Mouse (Mus musculus) mouse trophoblast stem cell (cell line): Measurements from ENCODE around the gene Fam170b.

ENCODE experiments used
- in situ Hi-C, 2 experiments: fragments of 300-500 bp; cut with MseI, MboI; formaldehyde crosslinking; loops; 2 replicates in 1 of 2; 3 replicates in 1 of 2; pipeline ENCODE4 v1.15.1; 2025

Fam170b gene

GRCm38 (mm10) chr14:32827994-32828650 lies 5.6 kb upstream of the Fam170b start:
- in situ Hi-C loops = no loop called here

- in situ Hi-C loops = no loop called here
Observed at GRCm38 (mm10) chr14:32835181-32835580, 1.4 kb downstream of the Fam170b start.

DNA sequence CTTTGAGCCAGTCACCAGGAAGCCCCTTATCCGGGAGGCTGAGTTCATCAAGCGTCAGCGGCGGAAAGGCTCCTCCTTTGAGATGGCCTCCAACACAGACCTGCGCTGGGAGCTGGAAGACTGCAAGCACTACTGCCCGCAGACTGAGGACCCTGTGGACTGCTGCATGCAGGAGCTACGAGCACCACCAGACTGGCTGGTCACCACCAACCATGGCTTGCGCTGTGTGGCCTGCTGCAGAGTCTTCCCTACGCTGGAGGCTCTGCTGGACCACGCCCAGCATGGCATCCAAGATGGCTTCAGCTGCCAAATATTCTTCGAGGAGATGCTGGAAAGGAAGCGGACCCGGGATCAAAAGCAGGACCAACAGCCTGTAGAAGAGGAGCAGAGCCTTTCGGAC lies 1.8 kb downstream of the Fam170b start:
- in situ Hi-C loops = no loop called here

DNA sequence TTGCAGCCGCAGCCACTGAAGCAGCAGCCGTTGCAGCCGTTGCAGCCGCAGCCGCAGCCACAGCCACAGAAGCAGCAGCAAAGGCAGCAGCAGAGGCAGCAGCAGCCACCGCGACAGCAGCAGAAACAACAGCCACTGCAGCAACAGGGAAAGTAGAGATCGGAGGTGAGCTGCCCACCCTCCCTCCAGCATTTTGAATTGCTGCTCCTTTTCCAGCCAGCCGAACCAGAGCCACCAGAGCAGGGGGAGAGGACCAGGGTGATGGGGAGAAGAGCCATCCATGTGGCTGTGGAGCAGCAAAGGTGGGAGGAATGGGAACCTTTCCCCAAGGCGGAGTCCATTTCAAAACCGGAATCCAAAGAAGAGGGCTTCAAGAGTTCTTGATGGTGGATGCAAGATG lies 2.4 kb downstream of the Fam170b start:
- in situ Hi-C loops = no loop called here

- in situ Hi-C loops = no loop called here
Observed at GRCm38 (mm10) chr14:32842052-32842451, 8.3 kb downstream of the Fam170b start.

DNA sequence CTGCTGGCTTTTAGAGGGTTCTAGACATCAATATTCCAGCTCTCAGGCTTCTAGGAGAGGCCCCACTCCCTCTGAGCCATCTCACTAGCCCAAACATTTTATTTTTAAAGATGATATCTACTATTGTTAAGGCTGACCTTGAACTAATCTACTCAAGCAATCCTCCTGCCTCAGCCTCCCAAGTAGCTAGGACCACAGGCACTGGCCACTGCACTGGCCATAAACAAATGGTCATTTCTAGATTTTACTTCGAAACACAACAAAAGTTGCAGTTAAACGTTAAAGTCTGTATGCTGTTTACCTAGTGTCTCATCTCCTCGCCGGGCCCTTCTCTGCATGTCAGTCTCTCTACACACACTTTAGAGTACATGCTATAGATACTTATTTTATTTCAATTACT lies 20.3 kb downstream of the Fam170b start:
- in situ Hi-C loops = no loop called here

- in situ Hi-C loops = no loop called here
Observed at GRCm38 (mm10) chr14:32856246-32856645, 22.5 kb downstream of the Fam170b start.

DNA sequence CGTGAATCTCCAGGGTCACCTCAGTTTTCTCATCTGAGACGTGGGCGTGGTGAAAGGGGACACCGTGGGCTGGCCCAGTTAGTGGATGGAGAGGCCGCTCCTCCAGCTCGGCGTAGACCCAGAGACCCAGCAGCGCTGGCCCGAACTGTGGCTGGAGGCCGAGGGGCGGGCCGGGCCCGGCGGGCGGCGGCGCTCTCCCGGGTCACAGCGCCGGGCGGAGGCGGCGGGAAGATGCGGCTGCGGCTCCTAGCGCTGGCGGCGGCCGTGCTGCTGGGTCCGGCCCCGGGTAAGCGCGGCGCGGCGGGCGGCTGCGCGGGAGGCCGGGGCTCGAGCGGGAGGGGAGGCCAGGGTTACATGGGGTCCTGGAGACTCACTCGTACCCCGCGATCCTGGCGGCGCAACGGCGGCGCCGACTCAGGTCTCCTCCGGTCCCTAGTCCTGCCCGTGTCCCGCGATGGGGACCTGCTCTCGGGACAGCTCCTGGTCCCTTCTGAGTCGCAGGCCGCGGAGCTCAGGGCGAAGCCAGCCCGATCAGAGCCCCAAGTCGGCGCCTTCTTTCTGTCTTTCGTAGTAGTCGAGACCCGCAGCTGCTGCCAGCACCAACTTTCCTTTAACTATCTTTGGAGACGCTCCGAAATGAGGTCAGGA lies 23.0 kb downstream of the Fam170b start, which contains the start of gene Vstm4:
TSS of gene Vstm4 (plus strand) at position 76 of the 648 bp plus-strand sequence.
- in situ Hi-C loops = no loop called here

DNA sequence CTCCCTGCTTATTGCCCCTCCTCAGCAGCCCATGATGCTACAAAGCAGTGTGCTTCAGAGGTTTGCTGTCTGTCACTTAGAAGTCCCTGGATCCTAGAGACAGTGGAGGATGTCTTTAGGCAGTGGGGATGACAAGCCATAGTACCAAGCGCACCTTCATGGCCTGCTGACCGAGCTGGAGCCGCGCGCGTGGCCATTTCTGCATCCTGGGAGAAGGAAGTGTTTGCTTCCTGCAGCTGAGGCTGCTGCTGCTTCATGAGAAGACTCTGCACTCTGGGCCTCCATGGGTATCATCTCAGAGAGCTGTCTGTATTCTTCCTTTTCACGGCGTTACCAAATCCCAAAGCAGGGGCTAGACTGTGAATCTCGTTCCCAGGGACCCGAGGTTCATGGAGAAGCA lies 24.6 kb downstream of the Fam170b start:
- in situ Hi-C loops = no loop called here

- in situ Hi-C loops = no loop called here
Observed at GRCm38 (mm10) chr14:32858941-32859510, 25.3 kb downstream of the Fam170b start.

- in situ Hi-C loops = no loop called here
Observed at GRCm38 (mm10) chr14:32859831-32860569, 26.2 kb downstream of the Fam170b start.

GRCm38 (mm10) chr14:32861149-32861581 lies 27.4 kb downstream of the Fam170b start:
- in situ Hi-C loops = no loop called here

GRCm38 (mm10) chr14:32861656-32862055 lies 27.9 kb downstream of the Fam170b start:
- in situ Hi-C loops = no loop called here

- in situ Hi-C loops = no loop called here
Observed at GRCm38 (mm10) chr14:32865331-32865730, 31.6 kb downstream of the Fam170b start.

DNA sequence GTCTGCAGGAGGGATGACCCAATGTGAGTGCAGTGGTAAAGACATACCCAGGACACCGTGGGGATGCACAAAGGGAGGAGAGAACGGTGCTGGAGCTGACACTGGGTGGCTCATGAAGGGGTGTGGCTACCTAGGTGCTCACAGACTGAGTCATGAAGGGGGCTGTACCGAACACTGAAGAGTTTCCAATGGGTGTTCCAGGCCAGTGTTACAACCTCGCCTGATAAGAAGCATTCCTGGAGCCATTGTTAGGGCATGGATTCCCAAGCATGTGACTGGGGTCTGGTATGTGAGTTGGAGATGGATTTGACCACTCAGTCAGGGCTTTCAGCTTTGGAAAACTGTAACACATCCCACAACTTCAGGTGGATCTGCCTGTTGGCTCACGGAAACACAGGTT lies 38.2 kb downstream of the Fam170b start:
- in situ Hi-C loops = no loop called here

GRCm38 (mm10) chr14:32877549-32877948 lies 43.8 kb downstream of the Fam170b start:
- in situ Hi-C loops = no loop called here

DNA sequence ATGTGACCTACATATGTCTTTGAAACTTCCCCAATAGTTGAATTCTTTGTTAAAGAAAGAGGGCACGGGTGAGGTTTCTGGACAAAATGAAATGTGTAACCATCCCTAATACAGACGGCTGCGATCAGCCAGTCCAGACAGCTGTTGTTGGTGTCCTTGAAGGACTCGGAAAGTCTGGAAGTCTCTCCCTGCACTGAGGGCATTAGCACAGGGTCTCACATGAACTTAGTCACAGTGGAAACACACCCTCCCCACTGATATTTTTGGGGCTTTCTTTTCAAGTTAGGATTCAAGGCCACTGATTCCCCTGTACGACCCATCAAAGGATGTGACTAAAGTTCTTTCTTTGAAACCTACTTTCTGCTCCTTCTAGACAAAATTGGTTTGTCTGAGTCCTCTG lies 46.6 kb downstream of the Fam170b start:
- in situ Hi-C loops = no loop called here

- in situ Hi-C loops = no loop called here
Observed at GRCm38 (mm10) chr14:32881693-32882092, 47.9 kb downstream of the Fam170b start.
